In genomic region chr10:13553498-13553985, GRCm38 (mm10) we compare ENCODE assay signal across 8 mouse cellular contexts. TPM values are rescaled to one million over a fixed set of nuclear protein-coding genes. Genes with fewer than 3 reads are reported as not detected.
DNase-seq lines count a peak whose midpoint lies in the region; ATAC-seq and TF ChIP-seq lines count a peak whose summit lies in the region.

No protein-coding gene starts in this region.

- no peak for TF ChIP-seq POLR2A in MEL (IDR thresholded peaks at IDR 0.05; ENCODE audit: control insufficient read depth in 1 of 2, insufficient read depth in 1 of 2, low read depth in 1 of 2, low read length in 2 of 2, poor library complexity in 1 of 2)

- no peak for ATAC-seq in heart, embryonic 13.5 days (ENCODE audit: extremely low read depth, insufficient number of reproducible peaks, low FRiP score, low TSS enrichment)
- ATAC-seq in megakaryocyte progenitor cell, adult 5-6 weeks (replicated peaks; ENCODE audit: poor library complexity) = peak; percentile 7; the same call in 1 of the 2 replicates
- no peak for ATAC-seq in activated CD4-positive, CD25-positive, alpha-beta regulatory T cell, adult 4 months

- TF ChIP-seq EP300 in MEL (IDR thresholded peaks at IDR 0.05; ENCODE audit: low read depth in 1 of 2, low read length in 2 of 2) = no peak

- H3K79me2 ChIP-seq in MEL (ENCODE audit: control insufficient read depth, insufficient read depth, low read length, poor library complexity) = peaks cover 19% of the 10 kb centered on the region

- H3K9ac ChIP-seq in heart, embryonic 13.5 days = peak overlapping the region; percentile 92
- peak overlapping the region; percentile 84 for H3K9ac ChIP-seq in MEL (ENCODE audit: control insufficient read depth, low read depth, low read length, poor library complexity, severe bottlenecking)

- H3K9me3 ChIP-seq in heart, embryonic 13.5 days = no peaks in the 10 kb centered on the region
- no peaks in the 10 kb centered on the region for H3K9me3 ChIP-seq in MEL (replicated peaks; ENCODE audit: insufficient read depth, low read length)
- no peaks in the 10 kb centered on the region for H3K9me3 ChIP-seq in hindbrain, embryonic 10.5 days

- H3K27ac ChIP-seq in heart, embryonic 13.5 days (replicated peaks) = peak overlapping the region; percentile 85
- peak overlapping the region; percentile 36 for H3K27ac ChIP-seq in MEL (ENCODE audit: control insufficient read depth, low read depth, low read length)
- peak overlapping the region; percentile 90 for H3K27ac ChIP-seq in hindbrain, embryonic 10.5 days

- H3K36me3 ChIP-seq in heart, embryonic 13.5 days = no peaks in the 10 kb centered on the region; the same call in 1 of the 2 replicates
- H3K36me3 ChIP-seq in MEL (ENCODE audit: control insufficient read depth in 1 of 2, insufficient read depth in 2 of 2, low read length in 2 of 2) = peaks cover 4 to 5% of the 10 kb centered on the region in 2 experiments; a peak in 3 of 4 replicates
- H3K36me3 ChIP-seq in hindbrain, embryonic 10.5 days = peaks cover 4% of the 10 kb centered on the region

- TF ChIP-seq CTCF in MEL (IDR thresholded peaks at IDR 0.05 in 2 of 3, conservative IDR thresholded peaks at IDR 0.05 in 1 of 3; ENCODE audit: control insufficient read depth in 1 of 3, insufficient read depth in 1 of 3, low read depth in 2 of 3, low read length in 3 of 3, poor library complexity in 1 of 3, severe bottlenecking in 1 of 3) = no peak

- H3K27me3 ChIP-seq in heart, embryonic 13.5 days (replicated peaks) = no peaks in the 10 kb centered on the region
- H3K27me3 ChIP-seq in MEL (ENCODE audit: control insufficient read depth in 1 of 2, insufficient read depth in 2 of 2, low read length in 2 of 2) = no peaks in the 10 kb centered on the region
- H3K27me3 ChIP-seq in hindbrain, embryonic 10.5 days (ENCODE audit: insufficient read depth, poor library complexity, severe bottlenecking) = no peaks in the 10 kb centered on the region

- no peak for DNase-seq in heart, adult 8-10 months (ENCODE audit: low spot score)
- peak; percentile 63 for DNase-seq in MEL (ENCODE audit: low read depth, low spot score)
- DNase-seq in hindbrain, embryonic 10.5 days (ENCODE audit: low spot score) = no peak
- no peak for DNase-seq in urinary bladder, postnatal 10 days (ENCODE audit: low spot score)
- DNase-seq in urinary bladder, postnatal 14 days (ENCODE audit: low spot score) = no peak

- H3K4me3 ChIP-seq in heart, embryonic 13.5 days = peak overlapping the region; percentile 86
- H3K4me3 ChIP-seq in MEL (ENCODE audit: control insufficient read depth in 1 of 2, insufficient read depth in 1 of 2, low read depth in 2 of 2, low read length in 2 of 2) = peak overlapping the region; percentile 67 to 90
- H3K4me3 ChIP-seq in hindbrain, embryonic 10.5 days = peak overlapping the region; percentile 79

- H3K4me1 ChIP-seq in heart, embryonic 13.5 days = peaks cover 12% of the 10 kb centered on the region
- peaks cover 2 to 10% of the 10 kb centered on the region in 2 experiments; a peak in 3 of 4 replicates for H3K4me1 ChIP-seq in MEL (ENCODE audit: control insufficient read depth in 1 of 2, insufficient read depth in 2 of 2, low read length in 2 of 2)
- peaks cover 11% of the 10 kb centered on the region; the same call in 1 of the 2 replicates for H3K4me1 ChIP-seq in hindbrain, embryonic 10.5 days (replicated peaks)

- WGBS in heart, embryonic 13.5 days = 21% methylated on average over 10 of the region's 10 CpGs
- 37% methylated on average over 10 of the region's 10 CpGs for WGBS in hindbrain, embryonic 10.5 days

- H3K4me2 ChIP-seq in heart, embryonic 13.5 days = peak overlapping the region; percentile 85

- TF ChIP-seq RAD21 in MEL (IDR thresholded peaks at IDR 0.05; ENCODE audit: low read depth, low read length) = no peak

TF ChIP-seq in MEL, 35 proteins besides CTCF, POLR2A, EP300 and RAD21:
- no peak for TF ChIP-seq CHD2 (IDR thresholded peaks at IDR 0.05; ENCODE audit: low read length)
- TF ChIP-seq USF2 (IDR thresholded peaks at IDR 0.05; ENCODE audit: borderline replicate concordance in 1 of 2, insufficient read depth in 1 of 2, low read depth in 1 of 2, low read length in 2 of 2) = no peak
- TF ChIP-seq UBTF (IDR thresholded peaks at IDR 0.05; ENCODE audit: borderline replicate concordance, insufficient read depth, low read depth, low read length) = no peak
- no peak for TF ChIP-seq TCF12 (IDR thresholded peaks at IDR 0.05; ENCODE audit: low read depth, low read length)
- TF ChIP-seq MYB (IDR thresholded peaks at IDR 0.05; ENCODE audit: low read depth, low read length) = no peak
- no peak for TF ChIP-seq NELFE (IDR thresholded peaks at IDR 0.05; ENCODE audit: low read depth, low read length)
- no peak for TF ChIP-seq CHD1 (IDR thresholded peaks at IDR 0.05; ENCODE audit: low read depth, low read length)
- no peak for TF ChIP-seq BHLHE40 (IDR thresholded peaks at IDR 0.05; ENCODE audit: borderline replicate concordance, low read depth, low read length)
- TF ChIP-seq MEF2A (IDR thresholded peaks at IDR 0.05; ENCODE audit: extremely low read depth, insufficient replicate concordance, low read depth, low read length, poor library complexity, severe bottlenecking) = no peak
- TF ChIP-seq GATA1 (IDR thresholded peaks at IDR 0.05; ENCODE audit: low read depth, low read length) = 0 out of 2 replicates have a peak, but pooled peaks have one; percentile 8
- TF ChIP-seq JUND (IDR thresholded peaks at IDR 0.05; ENCODE audit: low read depth, low read length) = 0 out of 2 replicates have a peak, but pooled peaks have one; percentile 8

RNA-seq across cellular contexts. Expression of gene Pex3, which starts 0.6 kb away (rescaled TPM):
- polyA plus RNA-seq in heart, embryonic 13.5 days (2015; fragmentation: Nextera tagmentation; extraction: Ambion mirVana) = 15.6 and 20.1 TPM in 2 replicates
- total RNA-seq in heart, adult 8-10 months (2022) = 10 to 100 TPM; 17.3 to 24.1 (median 22.1) TPM
- total RNA-seq in MEL (2012; rRNA removed) = 13.8 and 14.5 TPM in 2 replicates
- 10 to 100 TPM in 1 of 2 experiments, not detected in 1; 15.1 TPM for polyA plus RNA-seq in MEL (2012; ENCODE audit: insufficient read depth in 1 of 2, insufficient read length in 2 of 2, low read depth in 1 of 2, low replicate concordance in 2 of 2, missing spikeins in 1 of 2)
- 15.6 and 19.6 TPM in 2 replicates for polyA plus RNA-seq in hindbrain, embryonic 10.5 days (2016; fragmentation: Nextera tagmentation; extraction: Ambion mirVana)
- 40.5 and 41.2 TPM in 2 replicates for total RNA-seq in megakaryocyte progenitor cell, adult 5-6 weeks (2015)
- 21.6 and 23.1 TPM in 2 replicates for total RNA-seq in megakaryocyte progenitor cell, adult 5-6 weeks (2017)
- 10 to 100 TPM; 28.7 to 32.0 TPM for polyA plus RNA-seq in activated CD4-positive, CD25-positive, alpha-beta regulatory T cell, adult 4 months (2017; shearing (Covaris generic))

RNA-seq across cellular contexts. Expression of gene Adat2, which starts 0.8 kb away (rescaled TPM):
- 2.6 and 2.7 TPM in 2 replicates for polyA plus RNA-seq in heart, embryonic 13.5 days (2015; fragmentation: Nextera tagmentation; extraction: Ambion mirVana)
- total RNA-seq in heart, adult 8-10 months (2022) = 1 to 10 TPM; 2.4 to 3.5 (median 2.9) TPM
- 14.7 and 16.4 TPM in 2 replicates for total RNA-seq in MEL (2012; rRNA removed)
- polyA plus RNA-seq in MEL (2012; ENCODE audit: insufficient read depth in 1 of 2, insufficient read length in 2 of 2, low read depth in 1 of 2, low replicate concordance in 2 of 2, missing spikeins in 1 of 2) = 10 to 100 TPM in 1 of 2 experiments, not detected in 1; 21.3 TPM
- polyA plus RNA-seq in hindbrain, embryonic 10.5 days (2016; fragmentation: Nextera tagmentation; extraction: Ambion mirVana) = 4.2 and 5.3 TPM in 2 replicates
- total RNA-seq in megakaryocyte progenitor cell, adult 5-6 weeks (2015) = 9.7 and 12.0 TPM in 2 replicates
- 4.2 and 4.6 TPM in 2 replicates for total RNA-seq in megakaryocyte progenitor cell, adult 5-6 weeks (2017)
- polyA plus RNA-seq in activated CD4-positive, CD25-positive, alpha-beta regulatory T cell, adult 4 months (2017; shearing (Covaris generic)) = 1 to 10 TPM; 4.6 to 6.1 TPM

RNA-seq across cellular contexts. Expression of gene Fuca2, which starts 54.2 kb away (rescaled TPM):
- polyA plus RNA-seq in heart, embryonic 13.5 days (2015; fragmentation: Nextera tagmentation; extraction: Ambion mirVana) = 62.3 and 70.5 TPM in 2 replicates
- 100 to 1,000 TPM; 164 to 196 (median 181) TPM for total RNA-seq in heart, adult 8-10 months (2022)
- 14.1 and 17.0 TPM in 2 replicates for total RNA-seq in MEL (2012; rRNA removed)
- 10 to 100 TPM in 1 of 2 experiments, not detected in 1; 22.6 TPM for polyA plus RNA-seq in MEL (2012; ENCODE audit: insufficient read depth in 1 of 2, insufficient read length in 2 of 2, low read depth in 1 of 2, low replicate concordance in 2 of 2, missing spikeins in 1 of 2)
- 20.4 and 23.4 TPM in 2 replicates for polyA plus RNA-seq in hindbrain, embryonic 10.5 days (2016; fragmentation: Nextera tagmentation; extraction: Ambion mirVana)
- 149 and 158 TPM in 2 replicates for total RNA-seq in megakaryocyte progenitor cell, adult 5-6 weeks (2015)
- total RNA-seq in megakaryocyte progenitor cell, adult 5-6 weeks (2017) = 95.1 and 101 TPM in 2 replicates
- polyA plus RNA-seq in activated CD4-positive, CD25-positive, alpha-beta regulatory T cell, adult 4 months (2017; shearing (Covaris generic)) = 10 to 100 TPM; 52.6 to 57.9 TPM

Comparison
In these comparisons a context has a peak if more than half of its experiments do, and no peak if none do; other contexts are left out.
1. H3K27ac ChIP-seq: peak in every context shown above with its lines; median percentile 90 in hindbrain, embryonic 10.5 days; 85 in heart, embryonic 13.5 days; 36 in MEL.